Mouse (Mus musculus): ENCODE data around the gene Whrn.

Whrn gene

GRCm38 (mm10) chr4:63494401-63494966 is 1.3 kb downstream of the Whrn start:
- no peak for DNase-seq (ENCODE audit: low read depth, low spot score)

- peak; percentile 51 for DNase-seq (ENCODE audit: low read depth, low spot score)
Observed at GRCm38 (mm10) chr4:63493351-63494121, 2.3 kb downstream of the Whrn start.

GRCm38 (mm10) chr4:63491521-63491920 is 4.3 kb downstream of the Whrn start:
- DNase-seq (ENCODE audit: low read depth, low spot score) = peak; percentile 26

- DNase-seq (ENCODE audit: low read depth, low spot score) = peak; percentile 59
Observed at GRCm38 (mm10) chr4:63490146-63490545, 5.6 kb downstream of the Whrn start.

GRCm38 (mm10) chr4:63489676-63490075 is 6.1 kb downstream of the Whrn start:
- peak; percentile 65 for DNase-seq (ENCODE audit: low read depth, low spot score)

GRCm38 (mm10) chr4:63487916-63488315 is 7.9 kb downstream of the Whrn start:
- DNase-seq (ENCODE audit: low read depth, low spot score) = no peak

GRCm38 (mm10) chr4:63487256-63487655 is 8.5 kb downstream of the Whrn start:
- DNase-seq (ENCODE audit: low read depth, low spot score) = peak; percentile 39

GRCm38 (mm10) chr4:63486523-63486922 is 9.3 kb downstream of the Whrn start:
- DNase-seq (ENCODE audit: low read depth, low spot score) = peak; percentile 82

GRCm38 (mm10) chr4:63483741-63484140 is 12.1 kb downstream of the Whrn start:
- DNase-seq (ENCODE audit: low read depth, low spot score) = no peak

GRCm38 (mm10) chr4:63480845-63481167 is 15.0 kb downstream of the Whrn start:
- no peak for DNase-seq (ENCODE audit: low read depth, low spot score)

- peak; percentile 92 for DNase-seq (ENCODE audit: low read depth, low spot score)
Observed at GRCm38 (mm10) chr4:63480098-63480844, 15.5 kb downstream of the Whrn start.

- peak; percentile 7 for DNase-seq (ENCODE audit: low read depth, low spot score)
Observed at GRCm38 (mm10) chr4:63478036-63478435, 17.8 kb downstream of the Whrn start.

- no peak for DNase-seq (ENCODE audit: low read depth, low spot score)
Observed at GRCm38 (mm10) chr4:63476891-63477290, 18.9 kb downstream of the Whrn start.

GRCm38 (mm10) chr4:63475208-63475607 is 20.6 kb downstream of the Whrn start:
- peak; percentile 61 for DNase-seq (ENCODE audit: low read depth, low spot score)

GRCm38 (mm10) chr4:63474439-63474838 is 21.4 kb downstream of the Whrn start:
- DNase-seq (ENCODE audit: low read depth, low spot score) = peak; percentile 76

GRCm38 (mm10) chr4:63467338-63467737 is 28.5 kb downstream of the Whrn start:
- no peak for DNase-seq (ENCODE audit: low read depth, low spot score)

- no peak for DNase-seq (ENCODE audit: low read depth, low spot score)
Observed at GRCm38 (mm10) chr4:63466192-63466591, 29.6 kb downstream of the Whrn start.

- DNase-seq (ENCODE audit: low read depth, low spot score) = no peak
Observed at GRCm38 (mm10) chr4:63460876-63461525, 34.8 kb downstream of the Whrn start.

- DNase-seq (ENCODE audit: low read depth, low spot score) = no peak
Observed at GRCm38 (mm10) chr4:63459141-63459789, 36.5 kb downstream of the Whrn start.

GRCm38 (mm10) chr4:63456547-63456946 is 39.2 kb downstream of the Whrn start:
- no peak for DNase-seq (ENCODE audit: low read depth, low spot score)

- DNase-seq (ENCODE audit: low read depth, low spot score) = no peak
Observed at GRCm38 (mm10) chr4:63453939-63454513, 41.8 kb downstream of the Whrn start.

Measured in A20 (cell line).